Mouse (Mus musculus): ENCODE measurements at regions not wholly inside any gene's neighbourhood (a gene's known extent, or its start where the extent isn't known, plus 50 kb on each side); places are given as distances from the start of the nearest gene placed in this dataset.
"Not testable (repeated sequence)": the region's sequence is repeated elsewhere in the genome, so short reads cannot be mapped to it uniquely, and the experiment has no call there.

GRCm38 (mm10) chr12:14242720-14243119 lies 90.9 kb upstream of the Fam84a start:
- not testable (repeated sequence) for DNase-seq

DNA sequence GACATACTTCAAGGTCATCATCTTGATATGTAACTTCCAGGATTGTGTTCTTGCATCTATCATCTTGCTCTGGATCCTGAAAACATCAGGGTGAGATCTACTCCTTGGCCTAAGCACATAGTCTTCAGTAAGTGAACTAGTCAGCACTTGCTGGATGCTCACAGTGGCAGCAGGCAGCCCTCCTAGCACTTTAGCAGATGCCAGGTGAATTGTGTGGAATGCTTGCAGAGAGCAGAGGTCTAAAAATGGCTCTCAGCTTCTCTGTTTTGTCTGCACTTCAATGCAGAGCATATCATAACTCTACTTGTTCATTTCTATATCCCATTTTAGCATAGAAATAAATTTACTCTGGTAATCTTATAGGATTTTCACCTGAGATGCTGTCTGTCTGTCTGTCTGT lies 85.8 kb upstream of the Fam84a start:
- no peak for DNase-seq

DNA sequence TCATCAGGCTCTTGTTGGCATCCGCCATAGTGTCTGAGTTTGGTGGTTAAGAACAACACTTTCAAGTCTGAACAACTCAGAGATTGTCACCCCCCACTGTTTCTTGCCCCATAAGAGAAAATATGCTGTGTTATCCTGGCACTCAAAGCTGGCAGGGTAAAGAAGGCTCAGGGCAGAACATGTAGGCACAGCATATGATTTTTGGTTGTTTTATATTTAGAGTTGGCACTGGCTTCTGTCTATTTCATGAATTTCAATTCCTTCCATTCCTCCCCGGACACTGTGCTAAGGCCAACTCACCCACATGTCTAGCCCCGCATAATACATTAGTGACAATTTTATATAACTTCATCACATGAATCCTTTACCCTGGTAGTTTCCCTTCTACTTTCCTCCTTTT lies 83.5 kb upstream of the Fam84a start:
- no peak for DNase-seq

GRCm38 (mm10) chr12:14212618-14213017 lies 60.8 kb upstream of the Fam84a start:
- no peak for DNase-seq

DNA sequence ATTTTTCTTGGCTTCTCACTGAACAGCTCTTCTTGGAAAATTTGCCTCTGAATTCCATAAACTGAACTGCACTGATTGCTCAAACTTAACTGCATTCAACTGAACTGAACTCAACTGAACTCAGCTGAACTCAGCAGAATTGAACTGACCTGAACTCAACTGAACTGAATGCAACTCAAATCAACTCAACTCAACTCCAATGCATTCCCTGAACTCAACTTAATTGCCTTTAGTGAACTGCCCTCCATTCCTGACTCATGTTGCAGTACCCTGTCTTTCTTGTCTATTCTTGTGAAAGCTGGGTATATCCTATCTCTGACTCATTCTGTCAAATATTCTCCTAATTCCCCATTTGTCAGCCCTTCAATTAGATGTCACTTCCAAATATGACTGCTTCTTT lies 58.0 kb upstream of the Fam84a start:
- no peak for DNase-seq

DNA sequence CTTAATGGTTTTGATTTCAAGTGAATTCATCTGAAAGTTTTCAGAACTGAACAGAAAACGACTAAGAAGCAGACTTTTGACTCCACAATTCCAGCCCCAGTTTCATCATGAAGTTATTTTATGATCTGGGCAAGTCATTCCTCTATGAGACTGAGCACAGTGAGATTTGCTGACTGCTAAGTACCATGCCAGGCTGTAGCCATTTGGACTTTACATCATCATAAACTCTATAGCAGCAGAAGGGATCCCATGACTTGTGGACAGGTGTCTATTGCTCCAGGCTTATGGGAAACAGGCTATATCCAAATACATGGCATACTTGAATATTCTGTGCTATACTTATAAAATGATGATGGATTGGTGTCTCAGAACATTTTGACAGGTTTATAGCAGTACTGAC lies 55.4 kb upstream of the Fam84a start:
- DNase-seq, result no peak

GRCm38 (mm10) chr12:14204491-14204890 lies 52.6 kb upstream of the Fam84a start:
- DNase-seq, result no peak

Data from retina, postnatal 1 day (tissue).